Mouse (Mus musculus) liver, adult 2 months (tissue): Measurements from ENCODE around the gene Gm10273.

Experiments used
- CTCF ChIP-seq: fragments of 200-500 bp; IDR thresholded peaks from 2 replicates; pipeline ENCODE4 v1.5.1; 2011; ENCODE audit warnings: low read depth, low read length, control low read depth
- POLR2A ChIP-seq: fragments of 200-500 bp; IDR thresholded peaks from 2 replicates; pipeline ENCODE4 v1.6.1; 2011; ENCODE audit warnings: low read length, control low read depth; ENCODE audit not compliant: insufficient read depth; ENCODE audit errors: extremely low read depth

- no peak for TF ChIP-seq POLR2A
- TF ChIP-seq CTCF = no peak
Observed at GRCm38 (mm10) chr10:59435746-59436145, 40.3 kb downstream of the Gm10273 start.
